Mouse (Mus musculus) thymus, postnatal 4 days (tissue): ENCODE data around the gene Epdr1.
"Not testable (repeated sequence)": the region's sequence is repeated elsewhere in the genome, so short reads cannot be mapped to it uniquely, and the experiment has no call there.

ENCODE experiments used
- DNase-seq: peaks from one replicate; pipeline ENCODE4 v3.0.0; 2021

The Epdr1 gene

GRCm38 (mm10) chr13:19603719-19604118 is 16.0 kb downstream of the Epdr1 start:
- no peak for DNase-seq

DNA sequence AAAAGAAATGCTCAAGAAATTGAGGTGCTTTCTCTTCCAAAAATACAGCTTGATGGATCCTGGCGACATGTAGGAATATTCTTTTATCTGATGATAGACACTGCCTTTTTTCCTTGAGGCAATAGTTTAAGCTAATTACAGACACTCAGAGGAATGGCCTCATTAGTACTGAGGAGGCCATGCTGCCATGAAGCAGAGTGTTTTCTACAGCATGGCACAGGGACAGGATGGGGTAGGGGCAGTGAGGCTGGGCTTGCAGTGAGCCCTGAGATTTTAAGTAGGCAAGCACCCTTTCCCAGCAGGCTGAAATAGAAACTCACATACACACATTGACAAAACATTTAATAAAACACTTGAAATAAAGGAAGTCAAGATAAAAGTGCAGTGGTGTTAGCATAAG is 17.2 kb downstream of the Epdr1 start:
- DNase-seq = no peak

DNA sequence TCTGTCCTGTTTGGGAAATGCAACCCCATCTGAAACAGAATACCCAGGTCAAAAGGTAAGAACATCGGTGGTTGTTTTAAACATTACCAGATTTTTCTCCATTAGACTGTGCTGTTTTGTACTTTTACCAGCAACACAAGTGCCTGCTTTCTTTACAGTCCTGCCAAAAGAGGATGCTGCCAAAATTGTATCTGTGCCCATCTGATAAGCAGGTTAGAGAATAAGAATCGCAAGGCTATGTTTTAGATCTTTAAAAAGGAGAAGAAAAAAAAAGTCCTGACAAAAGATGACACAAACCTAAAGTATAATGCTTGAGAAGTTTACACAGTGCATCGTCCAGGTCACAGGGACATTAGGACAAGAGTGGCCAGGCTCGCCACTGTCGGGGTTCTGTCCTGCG is 20.5 kb downstream of the Epdr1 start:
- no peak for DNase-seq

DNA sequence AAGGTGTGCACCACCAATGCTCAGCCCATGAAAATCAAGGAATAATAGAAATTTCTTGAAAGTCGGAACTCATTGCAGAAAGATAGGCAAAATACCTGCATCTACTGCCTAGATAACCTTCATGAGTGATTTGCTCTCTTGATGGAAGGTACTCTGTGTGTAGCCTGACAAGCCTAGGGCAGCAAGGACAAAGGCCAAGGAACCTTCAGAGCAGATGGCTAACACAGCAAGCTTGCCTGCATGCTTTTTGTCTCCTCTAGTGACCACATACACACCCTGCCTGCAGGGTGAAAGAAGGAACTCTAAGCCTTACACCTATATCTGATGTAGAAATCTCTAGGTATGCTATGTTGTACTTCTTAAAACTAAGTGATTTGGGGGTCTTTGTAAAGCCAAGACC is 24.6 kb downstream of the Epdr1 start:
- DNase-seq = no peak

DNA sequence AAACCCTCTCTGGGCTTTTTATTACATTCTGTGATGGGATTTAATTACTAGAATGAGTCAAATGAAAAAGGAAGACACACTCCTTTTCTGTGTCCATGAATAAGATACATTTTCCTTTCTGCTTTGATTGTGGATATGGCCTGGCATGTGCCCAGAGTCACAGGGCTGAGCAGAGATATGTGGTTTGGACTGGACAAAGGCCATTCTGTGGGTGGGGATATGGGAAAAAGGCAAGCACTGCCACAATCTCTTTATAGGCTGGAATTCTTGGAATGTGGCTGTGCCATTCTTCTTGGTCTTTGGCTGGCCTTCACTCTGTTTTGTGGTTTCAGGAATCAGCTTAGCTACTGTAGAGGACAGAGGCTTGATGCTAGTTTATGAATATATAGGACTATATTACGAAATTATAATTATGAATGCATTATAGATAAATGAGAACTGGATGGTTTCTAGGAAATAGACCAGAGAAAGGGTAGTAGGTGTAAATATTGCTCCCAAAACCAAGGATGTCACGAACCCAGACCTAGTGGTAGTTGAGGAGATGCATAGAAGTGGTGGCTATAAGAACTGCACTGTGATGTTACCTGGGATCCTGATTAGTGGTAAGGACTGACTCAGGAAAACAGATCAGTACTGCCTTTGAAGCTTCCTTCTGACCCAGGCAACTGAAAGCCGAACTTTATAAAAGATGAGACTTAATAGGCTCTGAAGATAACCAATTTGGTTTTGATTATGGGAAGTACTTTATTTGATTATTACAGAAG is 28.5 kb downstream of the Epdr1 start:
- DNase-seq = no peak

DNA sequence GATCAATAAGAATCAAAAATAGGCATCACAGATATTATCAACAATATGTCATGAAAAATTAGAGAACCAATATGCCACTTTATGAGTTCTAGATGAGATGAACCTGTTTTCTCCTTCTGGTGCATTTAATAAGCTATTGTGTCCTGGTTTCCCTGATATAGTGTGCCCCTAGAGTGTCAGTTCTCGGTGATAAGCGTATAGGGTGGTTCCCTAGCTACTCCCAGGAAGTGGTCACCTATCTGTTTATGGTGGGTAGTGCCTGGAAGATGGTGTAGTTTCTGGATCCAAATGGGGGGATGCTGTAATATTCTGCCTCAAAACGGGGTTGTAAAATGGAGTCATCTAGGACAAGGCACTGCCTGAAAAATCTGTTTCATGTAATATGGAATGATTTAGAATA is 43.8 kb downstream of the Epdr1 start:
- no peak for DNase-seq

DNA sequence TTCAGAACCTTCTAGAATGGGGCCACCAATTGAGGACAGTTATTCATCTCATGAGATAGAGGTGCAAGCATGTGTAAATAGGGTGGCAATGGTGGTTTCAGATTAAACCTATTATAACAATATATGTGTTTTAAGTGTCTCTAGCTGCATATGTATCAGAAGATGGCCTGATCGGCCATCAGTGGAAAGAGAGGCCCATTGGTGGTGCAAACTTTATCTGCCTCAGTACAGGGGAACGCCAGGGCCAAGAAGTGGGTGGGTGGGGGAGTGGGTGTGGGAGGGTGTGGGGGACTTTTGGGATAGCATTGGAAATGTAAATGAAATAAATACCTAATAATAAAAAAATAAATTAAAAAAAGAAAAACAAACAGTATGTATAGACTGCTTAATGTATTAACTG is 45.0 kb downstream of the Epdr1 start:
- DNase-seq = not testable (repeated sequence)

DNA sequence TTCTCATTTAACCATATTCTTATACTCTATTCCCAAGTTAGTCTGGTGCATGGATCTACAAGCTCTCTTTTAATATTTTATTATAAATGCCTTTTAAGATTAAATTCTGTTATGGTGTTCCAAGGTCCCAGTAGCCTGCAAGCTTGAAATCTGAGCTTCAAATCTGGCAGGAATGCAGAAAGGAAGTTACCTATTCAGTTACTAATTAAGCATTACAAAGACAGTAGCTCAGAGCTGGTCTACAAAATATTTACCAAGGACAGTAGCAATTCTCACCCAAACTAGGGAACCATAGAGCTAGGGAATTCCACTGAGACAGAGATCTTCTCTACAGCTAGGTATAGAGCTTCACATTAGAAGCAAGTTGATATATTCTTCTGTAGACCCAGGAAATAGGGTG is 49.6 kb downstream of the Epdr1 start:
- not testable (repeated sequence) for DNase-seq

GRCm38 (mm10) chr13:19562510-19562909 is 57.2 kb downstream of the Epdr1 start:
- no peak for DNase-seq

DNA sequence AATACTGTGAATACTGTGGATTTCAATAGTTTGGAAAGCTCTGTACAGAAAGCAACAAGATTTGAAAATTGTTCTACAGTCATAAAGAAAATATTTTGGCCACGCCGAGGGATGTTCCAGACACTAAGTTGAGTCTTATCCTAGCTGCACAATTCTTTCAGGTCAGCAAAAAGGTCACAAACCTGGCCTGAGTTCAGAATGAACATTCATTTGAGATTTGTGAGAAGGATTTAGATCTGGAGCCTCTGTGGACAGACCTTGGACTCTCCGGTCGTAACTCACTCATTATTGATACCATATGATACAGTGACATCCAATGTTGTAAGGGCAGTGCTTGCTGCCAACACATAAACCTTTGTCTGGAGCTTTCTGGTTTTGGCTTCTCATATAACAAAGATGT is 64.3 kb downstream of the Epdr1 start:
- DNase-seq = no peak
